In genomic region chr1:165077313-165077712, GRCm38 (mm10) we compare ENCODE assay signal across 18 mouse cellular contexts.
A peak's percentile ranks its signal among the peaks of the same experiment; 100 is the strongest.
DNase-seq lines count a peak whose midpoint lies in the region; ATAC-seq and TF ChIP-seq lines count a peak whose summit lies in the region.
"Had no signal": no experiment of that assay in that cellular context is flagged by ENCODE, and none has a peak within 500 bp of the region (broad histone marks: within the 10 kb centered on the region; RNA-seq: fewer than 3 reads in every experiment).

No protein-coding gene starts in this region.

- no peaks in the 10 kb centered on the region for H3K27me3 ChIP-seq in forebrain, postnatal 0 days (ENCODE audit: insufficient read depth, low read length)
- H3K27me3 ChIP-seq in forebrain, embryonic 13.5 days: no peaks in the 10 kb centered on the region
- no peaks in the 10 kb centered on the region for H3K27me3 ChIP-seq in hindbrain, embryonic 15.5 days
- no peaks in the 10 kb centered on the region for H3K27me3 ChIP-seq in hindbrain, embryonic 10.5 days (ENCODE audit: insufficient read depth, poor library complexity, severe bottlenecking)
- H3K27me3 ChIP-seq in neural tube, embryonic 13.5 days: no peaks in the 10 kb centered on the region
- H3K27me3 ChIP-seq: heart, embryonic 15.5 days; limb, embryonic 13.5 days; liver, embryonic 15.5 days had no signal

- no peak for TF ChIP-seq CTCF in forebrain, postnatal 0 days (IDR thresholded peaks at IDR 0.05; ENCODE audit: low read depth)
- no peak for TF ChIP-seq CTCF in olfactory bulb, adult 2 months (IDR thresholded peaks at IDR 0.05; ENCODE audit: insufficient read depth, low read depth, low read length)

- H3K36me3 ChIP-seq in forebrain, postnatal 0 days (ENCODE audit: insufficient read depth): no peaks in the 10 kb centered on the region
- no peaks in the 10 kb centered on the region for H3K36me3 ChIP-seq in forebrain, embryonic 13.5 days (ENCODE audit: poor library complexity, severe bottlenecking)
- no peaks in the 10 kb centered on the region for H3K36me3 ChIP-seq in hindbrain, embryonic 15.5 days
- H3K36me3 ChIP-seq in hindbrain, embryonic 10.5 days: no peaks in the 10 kb centered on the region
- no peaks in the 10 kb centered on the region for H3K36me3 ChIP-seq in neural tube, embryonic 13.5 days
- H3K36me3 ChIP-seq: heart, embryonic 15.5 days; limb, embryonic 13.5 days; liver, embryonic 15.5 days had no signal

- H3K4me1 ChIP-seq in forebrain, postnatal 0 days (ENCODE audit: insufficient read depth): peaks cover 12% of the 10 kb centered on the region
- H3K4me1 ChIP-seq in forebrain, embryonic 13.5 days: peaks cover 14% of the 10 kb centered on the region
- H3K4me1 ChIP-seq in hindbrain, embryonic 15.5 days (replicated peaks): peaks cover 32% of the 10 kb centered on the region
- peaks cover 13% of the 10 kb centered on the region for H3K4me1 ChIP-seq in hindbrain, embryonic 10.5 days (replicated peaks)
- H3K4me1 ChIP-seq in neural tube, embryonic 13.5 days (replicated peaks): peaks cover 23% of the 10 kb centered on the region
- H3K4me1 ChIP-seq in olfactory bulb, adult 2 months (ENCODE audit: control insufficient read depth, insufficient read depth, low read length): peaks cover 16% of the 10 kb centered on the region
- H3K4me1 ChIP-seq: limb, embryonic 13.5 days; liver, embryonic 15.5 days had no signal

- 52% methylated on average over 4 of the region's 4 CpGs for WGBS in forebrain, postnatal 0 days
- 81% methylated on average over 4 of the region's 4 CpGs for WGBS in forebrain, embryonic 13.5 days
- 58% methylated on average over 4 of the region's 4 CpGs for WGBS in hindbrain, embryonic 15.5 days
- WGBS in hindbrain, embryonic 10.5 days: 87% methylated on average over 4 of the region's 4 CpGs
- WGBS in neural tube, embryonic 13.5 days: 70% methylated on average over 4 of the region's 4 CpGs
- 45% methylated on average over 4 of the region's 4 CpGs for WGBS in olfactory bulb, adult 2 months

- no peaks in the 10 kb centered on the region for H3K9me3 ChIP-seq in forebrain, postnatal 0 days (ENCODE audit: low read length)
- no peaks in the 10 kb centered on the region for H3K9me3 ChIP-seq in forebrain, embryonic 13.5 days (replicated peaks)
- no peaks in the 10 kb centered on the region for H3K9me3 ChIP-seq in hindbrain, embryonic 15.5 days
- H3K9me3 ChIP-seq in hindbrain, embryonic 10.5 days: peaks cover 7% of the 10 kb centered on the region; the same call in 1 of the 2 replicates
- no peaks in the 10 kb centered on the region for H3K9me3 ChIP-seq in neural tube, embryonic 13.5 days
- H3K9me3 ChIP-seq: heart, embryonic 15.5 days; limb, embryonic 13.5 days; liver, embryonic 15.5 days had no signal

- peak overlapping the region; percentile 60 for H3K27ac ChIP-seq in forebrain, postnatal 0 days (ENCODE audit: low read depth, low read length)
- no peak overlapping the region for H3K27ac ChIP-seq in forebrain, embryonic 13.5 days
- H3K27ac ChIP-seq in hindbrain, embryonic 15.5 days (replicated peaks): peak overlapping the region; percentile 60
- H3K27ac ChIP-seq in hindbrain, embryonic 10.5 days: no peak overlapping the region
- H3K27ac ChIP-seq in neural tube, embryonic 13.5 days (replicated peaks): 0 out of 2 replicates have a peak overlapping the region, but pooled peaks have one; percentile 14
- peak overlapping the region; percentile 84 for H3K27ac ChIP-seq in olfactory bulb, adult 2 months (ENCODE audit: insufficient read depth, low read depth, low read length)
- H3K27ac ChIP-seq: heart, embryonic 15.5 days; kidney, postnatal 0 days; limb, embryonic 13.5 days; liver, embryonic 15.5 days; stomach, postnatal 0 days had no signal

- H3K9ac ChIP-seq in forebrain, postnatal 0 days: no peak overlapping the region
- no peak overlapping the region for H3K9ac ChIP-seq in forebrain, embryonic 13.5 days
- H3K9ac ChIP-seq in hindbrain, embryonic 15.5 days: no peak overlapping the region
- no peak overlapping the region for H3K9ac ChIP-seq in neural tube, embryonic 13.5 days
- H3K9ac ChIP-seq: heart, embryonic 15.5 days; limb, embryonic 13.5 days; liver, embryonic 15.5 days had no signal

- H3K4me3 ChIP-seq in forebrain, postnatal 0 days (ENCODE audit: low read depth, low read length): no peak overlapping the region
- H3K4me3 ChIP-seq in forebrain, embryonic 13.5 days: no peak overlapping the region
- H3K4me3 ChIP-seq in hindbrain, embryonic 15.5 days: no peak overlapping the region
- no peak overlapping the region for H3K4me3 ChIP-seq in hindbrain, embryonic 10.5 days
- no peak overlapping the region for H3K4me3 ChIP-seq in neural tube, embryonic 13.5 days
- H3K4me3 ChIP-seq in olfactory bulb, adult 2 months (ENCODE audit: insufficient read depth, low read depth, low read length): no peak overlapping the region
- H3K4me3 ChIP-seq: heart, embryonic 15.5 days; limb, embryonic 13.5 days; liver, embryonic 15.5 days; megakaryocyte, embryonic 14.5 days had no signal

- no peak for TF ChIP-seq POLR2A in olfactory bulb, adult 2 months (IDR thresholded peaks at IDR 0.05; ENCODE audit: insufficient read depth, low read depth, low read length)

- no peak overlapping the region for H3K4me2 ChIP-seq in forebrain, postnatal 0 days (ENCODE audit: low read depth)
- no peak overlapping the region for H3K4me2 ChIP-seq in forebrain, embryonic 13.5 days
- no peak overlapping the region for H3K4me2 ChIP-seq in hindbrain, embryonic 15.5 days
- H3K4me2 ChIP-seq in neural tube, embryonic 13.5 days: no peak overlapping the region
- H3K4me2 ChIP-seq: heart, embryonic 15.5 days; limb, embryonic 13.5 days; liver, embryonic 15.5 days had no signal

- DNase-seq in forebrain, postnatal 0 days: peak; percentile 27
- no peak for DNase-seq in hindbrain, embryonic 10.5 days (ENCODE audit: low spot score)
- no peak for DNase-seq in neural tube, embryonic 10.5 days (ENCODE audit: extremely low spot score, low spot score)
- no peak for DNase-seq in urinary bladder, postnatal 4 days (ENCODE audit: low spot score in 2 of 2)
- DNase-seq: adrenal gland, postnatal 25 days; cerebellum, postnatal 14 days; lung, postnatal 10 days; thymus, postnatal 36 days had no signal

- no peak for ATAC-seq in forebrain, postnatal 0 days
- no peak for ATAC-seq in forebrain, embryonic 13.5 days
- no peak for ATAC-seq in hindbrain, embryonic 15.5 days (ENCODE audit: low FRiP score, low read depth)
- ATAC-seq in neural tube, embryonic 13.5 days (ENCODE audit: low read depth): no peak

Comparison
In these comparisons a context has a peak if more than half of its experiments do, and no peak if none do; other contexts are left out.
1. H3K27ac ChIP-seq: peak in forebrain, postnatal 0 days (single experiment), hindbrain, embryonic 15.5 days (single experiment), neural tube, embryonic 13.5 days (single experiment) and olfactory bulb, adult 2 months (single experiment); none in forebrain, embryonic 13.5 days (single experiment) and hindbrain, embryonic 10.5 days (single experiment).